Mouse (Mus musculus) frontal cortex, adult (tissue): ENCODE data around the gene Slc40a1.

Source experiments
- ATAC-seq: cut with Nextera tagmentation; 2 replicates; pipeline ENCODE4 v1.9.2; 2017; ENCODE audit warnings: mild to moderate bottlenecking, moderate library complexity, mixed read lengths; ENCODE audit not compliant: low TSS enrichment

Gene Slc40a1

DNA sequence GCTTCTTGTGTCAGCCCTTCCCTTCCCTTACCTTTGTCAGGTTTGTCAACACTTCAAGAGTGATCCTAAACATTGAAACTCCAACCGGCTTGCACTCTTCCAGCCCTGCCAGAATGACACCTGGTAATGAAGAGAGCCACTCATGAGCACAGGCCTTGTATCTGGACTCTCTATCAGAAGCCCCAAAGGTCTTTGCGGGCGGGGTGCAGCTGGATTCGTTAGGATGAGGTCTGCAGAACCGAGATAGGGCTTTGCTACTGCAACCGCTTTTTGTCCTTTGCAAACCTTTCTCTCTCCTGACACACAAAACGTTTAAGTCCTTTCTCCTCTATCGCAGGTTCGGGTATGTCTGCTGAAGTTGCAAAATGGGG, at the start of gene Slc40a1:
TSS of gene Slc40a1 (minus strand) at position 131 of the 371 bp plus-strand sequence.
- no peak for ATAC-seq

DNA sequence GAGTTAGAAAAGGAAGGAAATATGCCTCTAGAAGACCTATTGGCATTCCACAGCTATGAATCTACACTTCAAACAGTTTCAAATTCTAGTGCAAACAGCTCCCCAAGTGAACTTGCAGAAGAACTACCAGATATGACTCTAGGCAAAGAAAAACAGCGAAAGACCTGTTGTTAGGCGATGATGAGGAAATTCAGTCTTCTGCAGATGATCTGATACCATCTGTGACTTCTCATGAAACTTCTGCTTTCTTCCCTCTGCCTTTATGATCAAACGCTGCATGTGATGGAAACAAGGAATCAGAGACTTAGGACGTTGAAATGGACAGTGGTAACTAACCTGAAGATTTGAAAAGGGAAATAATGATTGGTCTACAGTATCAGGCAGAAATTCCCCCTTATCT, 45.0 kb upstream of the Slc40a1 start:
- no peak for ATAC-seq

DNA sequence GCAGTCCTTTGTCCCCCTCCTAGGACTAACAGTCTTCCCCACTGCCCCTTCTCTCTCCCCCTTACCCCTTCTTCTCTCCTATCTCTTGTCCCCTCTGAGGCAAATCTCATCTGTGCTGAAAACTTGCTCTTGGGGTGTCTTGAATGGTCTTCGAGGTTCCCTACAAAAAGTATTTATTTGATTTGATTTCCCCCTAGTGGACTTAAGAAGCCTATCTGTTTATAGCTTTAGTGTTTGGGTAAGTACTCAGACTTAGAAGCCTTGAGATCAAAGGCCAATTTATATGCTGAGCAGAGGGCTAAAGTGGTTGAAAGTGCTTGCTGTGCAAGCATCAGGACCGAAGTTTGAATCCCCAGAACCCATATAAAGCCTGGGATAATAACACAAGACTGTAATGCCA, 22.7 kb upstream of the Slc40a1 start:
- no peak for ATAC-seq

DNA sequence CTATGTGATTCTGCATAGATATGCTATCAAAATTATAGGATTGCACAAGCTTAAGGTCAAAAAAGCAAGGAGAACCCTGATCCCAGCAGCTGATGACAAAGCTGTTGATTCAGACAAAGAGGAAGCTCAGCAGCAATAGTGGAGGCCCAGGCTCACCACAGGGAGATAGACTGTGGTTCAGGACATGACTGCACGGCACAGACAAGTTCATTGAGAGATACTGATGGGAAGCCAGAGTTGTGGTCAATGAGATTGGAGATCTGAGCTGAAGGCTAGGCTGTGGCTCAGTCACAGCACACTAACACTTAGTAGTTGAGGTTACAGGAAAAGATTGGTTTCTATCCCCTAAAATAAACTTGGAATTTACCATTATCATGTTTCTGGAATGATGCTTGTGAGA, 21.5 kb upstream of the Slc40a1 start:
- ATAC-seq = no peak

DNA sequence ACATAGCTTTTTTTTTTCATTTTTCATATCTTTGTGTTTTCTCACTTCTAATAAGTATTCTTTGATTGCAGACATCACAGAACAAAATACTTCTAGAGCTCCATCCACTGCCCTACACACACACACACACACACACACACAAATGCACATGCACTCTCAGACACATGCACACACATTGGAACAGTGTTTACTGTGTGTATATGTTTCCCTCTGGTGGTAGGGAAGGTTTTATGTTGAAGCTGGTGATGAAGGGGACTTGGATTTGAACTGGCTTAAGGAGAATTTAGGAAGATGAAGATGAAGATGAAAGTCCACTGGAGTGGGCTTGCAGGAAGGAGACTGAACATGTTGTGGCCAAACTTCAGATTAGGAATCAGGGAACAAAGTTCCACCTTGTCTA, 4.8 kb upstream of the Slc40a1 start:
- no peak for ATAC-seq

DNA sequence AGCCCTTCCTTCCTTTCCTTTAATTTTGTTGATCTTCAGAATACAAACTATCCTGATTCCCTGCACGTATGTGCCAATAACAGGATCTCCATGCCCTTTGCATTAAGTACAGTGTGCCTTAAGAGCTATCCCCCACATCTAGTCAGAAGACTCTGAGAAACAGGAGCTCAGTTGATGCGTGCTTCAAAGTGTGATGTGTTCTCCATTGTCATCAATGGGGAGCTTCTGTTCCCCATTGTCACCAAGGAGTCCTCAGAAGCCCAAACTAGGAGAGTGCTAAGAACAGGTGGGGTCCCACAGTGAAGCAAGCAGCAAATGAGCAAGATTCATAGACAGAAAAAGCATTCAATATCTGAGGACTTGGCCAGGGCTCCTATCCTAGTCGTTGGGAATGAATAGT, 588 bp upstream of the Slc40a1 start:
- no peak for ATAC-seq

DNA sequence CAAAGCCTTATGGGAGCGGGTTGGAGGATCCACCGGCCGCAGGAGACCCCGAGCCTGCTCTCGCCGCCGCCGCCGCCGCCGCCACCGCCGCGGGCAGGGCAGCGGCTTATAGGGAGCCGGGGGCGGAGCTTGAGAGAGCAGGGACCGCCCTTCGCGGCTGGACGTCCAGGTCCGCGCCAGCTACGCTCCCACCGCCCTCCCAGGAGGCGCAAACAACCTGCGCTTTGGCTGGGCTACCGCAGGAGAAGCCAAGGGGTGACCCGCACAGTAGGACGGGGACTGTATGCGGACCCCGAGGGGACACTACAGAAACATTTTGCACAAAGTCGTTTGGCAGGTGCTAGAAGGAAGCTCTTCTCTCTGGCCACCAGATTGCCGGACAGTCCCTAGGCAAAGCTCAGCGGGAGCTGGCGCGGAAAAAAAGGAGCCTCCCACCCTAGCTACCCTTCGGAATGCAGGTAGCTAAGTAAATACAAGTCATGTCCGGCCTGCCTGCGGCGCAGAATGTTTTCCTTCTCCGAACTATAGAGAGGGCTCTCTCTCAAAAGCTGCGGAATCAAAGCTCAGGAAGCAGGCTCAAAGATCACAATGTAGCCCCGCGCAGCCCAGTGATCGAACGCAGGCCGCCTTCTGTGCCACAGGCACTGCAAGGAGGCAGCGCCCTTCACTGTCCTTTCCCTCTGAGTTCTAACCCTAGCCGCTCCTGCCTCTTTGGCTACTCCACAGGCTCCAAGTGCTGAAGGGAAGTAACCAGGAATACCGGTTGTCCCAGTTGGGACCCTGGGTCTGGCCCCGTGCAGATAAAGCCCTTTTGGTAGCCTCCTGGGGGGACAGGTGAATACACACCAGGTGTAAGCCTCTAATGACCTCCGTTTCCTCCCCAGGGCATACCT, 577 bp downstream of the Slc40a1 start:
- ATAC-seq = peak; percentile 97

DNA sequence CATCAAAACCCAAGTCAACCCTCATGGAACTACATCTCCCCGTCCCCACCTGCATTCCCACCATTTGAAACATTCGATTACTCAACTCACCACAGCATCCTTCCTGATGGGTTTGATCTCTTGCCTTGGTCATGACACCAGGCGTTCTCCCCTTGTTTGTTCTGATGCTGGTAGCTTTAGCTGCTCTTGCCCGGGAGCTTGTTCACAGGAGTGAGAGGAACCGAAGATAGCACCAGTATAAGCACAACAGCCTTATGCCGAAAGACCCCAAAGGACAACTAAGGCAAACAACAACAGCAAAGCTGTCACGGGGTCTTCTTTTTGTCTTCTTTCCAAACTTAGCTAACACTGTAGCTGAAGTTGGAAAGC, 1.2 kb downstream of the Slc40a1 start:
- ATAC-seq = peak; percentile 58

DNA sequence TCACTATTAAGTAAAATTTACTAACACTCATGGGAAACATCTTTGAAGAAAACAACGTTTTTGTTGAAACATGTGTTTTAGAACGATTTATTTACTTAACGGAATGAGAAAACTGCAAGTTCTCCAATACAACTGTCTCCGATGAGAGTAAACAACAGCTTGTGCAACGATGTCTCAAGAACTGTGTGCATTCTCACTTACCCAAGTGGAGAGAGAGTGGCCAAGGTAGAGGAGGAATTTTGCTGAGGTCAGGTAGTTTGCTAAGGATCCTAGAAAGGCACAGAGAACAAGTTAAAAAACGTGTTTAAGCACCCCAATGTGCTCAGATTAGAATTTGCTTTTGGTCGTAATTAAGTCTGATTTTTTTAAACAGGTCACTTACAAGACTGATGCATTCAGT, 1.8 kb downstream of the Slc40a1 start:
- ATAC-seq = no peak

DNA sequence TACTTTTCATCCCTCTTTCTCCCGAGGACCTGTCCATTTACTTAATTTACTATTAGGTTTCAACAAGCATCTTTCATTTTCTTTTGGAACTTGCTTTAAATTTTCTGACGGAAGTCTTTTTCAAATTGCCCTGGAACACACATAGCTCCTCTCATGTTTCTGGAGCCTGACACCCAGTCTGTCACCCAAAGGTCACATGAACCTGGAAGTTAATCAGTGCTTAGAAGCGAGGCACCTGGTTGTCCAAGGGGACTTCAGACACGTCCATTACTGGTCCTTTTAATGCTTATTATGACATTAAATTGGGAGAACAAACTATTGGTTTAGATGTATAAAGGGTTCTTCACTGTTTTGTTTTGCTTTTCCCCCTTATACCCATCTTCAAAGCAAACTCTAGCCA, 3.0 kb downstream of the Slc40a1 start:
- no peak for ATAC-seq

DNA sequence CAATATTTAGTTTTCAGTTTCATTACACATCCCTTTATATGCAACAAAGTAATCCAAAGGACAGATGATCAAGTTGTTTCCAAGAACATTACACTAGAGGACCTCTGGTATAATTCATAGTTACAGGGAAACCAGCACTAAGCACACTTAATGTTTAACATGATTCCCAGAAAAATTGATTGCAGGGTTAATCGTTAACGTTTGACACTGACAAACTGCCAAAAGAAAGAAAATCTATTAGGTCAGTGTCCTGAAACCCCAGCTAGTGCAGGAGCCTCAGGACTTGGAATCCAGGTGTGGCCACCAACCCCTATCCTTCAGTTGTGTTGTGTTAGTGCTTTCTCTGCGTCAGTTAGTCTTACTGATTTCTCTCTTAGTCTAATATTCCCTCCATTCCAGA, 5.6 kb downstream of the Slc40a1 start:
- ATAC-seq = no peak

DNA sequence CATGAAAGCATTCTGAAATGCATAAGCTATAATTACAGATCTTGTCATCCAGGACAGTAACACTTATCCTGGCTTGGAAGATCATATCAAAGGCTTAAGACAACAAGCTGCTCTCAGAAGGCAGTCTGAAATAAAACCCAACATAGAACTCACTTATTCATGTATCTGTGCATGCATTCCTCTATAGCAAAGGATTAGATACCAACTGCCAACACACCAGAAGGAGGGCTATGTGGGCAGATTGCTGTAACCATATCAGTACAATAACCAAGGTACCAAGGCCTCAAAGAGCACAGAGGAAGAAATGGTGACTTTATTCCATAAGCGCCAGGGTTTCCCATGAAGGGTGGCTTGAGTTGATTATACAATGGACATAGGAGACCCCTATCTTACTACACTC, 6.6 kb downstream of the Slc40a1 start:
- peak; percentile 58 for ATAC-seq

DNA sequence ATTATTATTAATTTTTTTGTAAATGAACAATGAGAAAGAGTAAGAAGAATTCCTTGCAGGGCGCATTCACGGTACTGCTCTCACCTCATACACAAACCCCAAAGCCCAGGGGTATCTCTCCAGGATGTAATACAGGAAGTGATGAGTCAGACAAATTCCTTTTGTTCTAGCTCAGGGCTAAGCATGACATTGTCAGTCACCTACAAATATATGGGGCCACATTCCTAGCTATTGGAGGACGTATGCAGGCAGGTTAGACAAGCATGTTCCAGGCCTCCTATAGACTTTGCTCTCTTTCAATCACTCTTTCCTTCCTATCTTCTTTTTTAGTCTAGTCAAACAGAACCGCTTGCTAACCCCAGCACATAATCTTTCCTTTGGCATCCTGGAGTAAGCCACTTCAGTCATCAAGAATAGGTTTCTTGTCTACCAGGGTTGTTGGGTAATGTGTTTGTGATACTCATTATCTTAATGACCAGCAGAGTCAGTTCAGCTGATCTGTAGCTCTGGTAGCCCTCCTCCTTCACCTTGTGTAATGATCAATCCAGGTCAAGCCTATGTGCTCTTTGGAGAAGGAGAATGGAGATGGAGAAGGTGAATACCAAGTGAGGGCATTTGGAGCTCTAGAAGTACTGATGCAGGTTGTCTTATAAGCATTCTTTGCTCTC, 9.1 kb downstream of the Slc40a1 start:
- ATAC-seq = no peak

DNA sequence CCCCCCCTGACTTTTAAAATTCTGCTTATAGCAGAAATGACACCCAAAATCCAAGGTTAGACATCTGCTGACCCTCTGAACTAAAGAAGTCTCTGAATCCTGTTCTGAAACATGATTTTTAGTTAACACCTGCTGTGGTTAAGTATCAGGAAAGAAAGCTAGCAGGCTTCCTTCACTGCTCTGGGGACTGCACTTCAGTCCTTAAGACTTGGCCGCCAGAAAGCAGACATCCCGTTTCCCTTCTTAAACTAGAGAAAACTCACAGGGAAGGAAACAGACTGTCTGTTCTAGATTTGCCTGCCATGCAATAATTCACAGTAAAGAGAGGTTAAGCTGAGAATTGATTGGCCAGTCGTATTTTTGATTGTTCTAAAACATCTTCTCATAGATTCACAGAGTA, 10.1 kb downstream of the Slc40a1 start:
- ATAC-seq = no peak

DNA sequence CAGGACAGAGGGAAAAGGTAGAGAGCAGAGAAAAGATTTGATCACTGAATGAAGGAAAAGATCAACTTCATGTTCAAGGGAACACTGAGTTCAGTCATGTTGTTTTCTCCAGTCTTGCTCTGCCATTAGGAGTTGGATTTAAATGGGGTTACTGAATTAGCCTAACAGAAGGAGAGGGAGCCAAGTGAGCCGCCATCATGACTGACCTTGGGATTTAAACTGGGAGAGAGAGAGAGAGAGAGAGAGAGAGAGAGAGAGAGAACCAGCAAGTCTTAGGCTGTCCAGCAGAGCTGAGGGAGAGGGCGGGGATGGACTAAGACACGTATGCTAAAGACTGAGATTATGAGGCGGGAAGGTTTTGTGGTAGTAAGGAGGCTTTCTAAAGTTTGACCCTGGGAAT, 12.1 kb downstream of the Slc40a1 start:
- no peak for ATAC-seq

DNA sequence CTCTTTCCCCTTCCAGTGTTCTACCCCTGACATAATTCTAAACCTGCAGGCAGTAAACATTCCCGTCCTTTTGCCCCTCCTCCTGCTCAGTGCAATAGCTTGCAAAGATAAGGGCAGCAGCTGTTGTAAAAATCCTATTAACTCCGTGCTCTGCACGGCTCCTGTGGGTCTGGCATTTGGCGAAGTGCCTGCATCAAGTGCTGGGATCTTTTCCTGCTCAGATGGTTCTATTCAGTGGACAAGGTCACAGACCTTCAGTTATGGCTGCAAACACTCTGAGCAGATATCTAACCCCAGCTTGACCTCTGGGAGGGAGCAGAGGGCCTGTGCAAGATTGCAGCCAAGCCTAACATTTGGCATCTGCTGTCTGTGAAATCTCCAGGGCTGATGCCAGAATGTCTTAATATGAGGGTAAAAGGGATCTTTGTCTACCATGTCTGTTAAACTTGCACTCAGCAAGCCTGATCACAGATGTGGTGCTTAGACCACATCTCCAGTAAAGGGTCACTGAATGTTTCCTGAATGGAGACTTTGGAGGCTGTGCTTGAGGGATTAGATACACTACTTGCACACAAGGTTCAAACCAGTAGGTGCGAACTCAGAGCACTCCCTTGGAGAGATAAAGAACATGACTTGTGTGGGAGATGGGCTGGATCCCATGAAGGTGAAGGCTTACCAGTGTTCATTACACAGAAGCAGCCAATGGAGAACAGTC, 21.1 kb downstream of the Slc40a1 start:
- no peak for ATAC-seq

DNA sequence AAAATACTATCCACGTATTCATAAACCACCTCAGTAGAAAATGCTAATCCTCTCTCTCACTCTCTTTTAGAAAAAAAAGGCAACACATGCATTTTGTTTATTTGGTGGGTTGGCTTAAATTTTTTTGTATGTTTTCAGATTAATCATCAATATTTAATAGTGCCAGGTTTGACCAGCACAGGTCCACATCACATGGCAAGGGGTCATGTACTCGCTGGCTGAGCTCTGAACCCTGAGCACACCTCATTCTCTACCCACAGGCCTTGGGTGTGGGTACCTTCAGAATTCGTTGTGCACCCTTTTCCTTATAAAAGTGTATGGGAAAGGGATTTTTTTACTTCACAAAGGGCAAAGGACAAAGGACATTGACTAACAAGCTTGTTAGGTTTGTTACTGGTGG, 22.2 kb downstream of the Slc40a1 start:
- no peak for ATAC-seq

DNA sequence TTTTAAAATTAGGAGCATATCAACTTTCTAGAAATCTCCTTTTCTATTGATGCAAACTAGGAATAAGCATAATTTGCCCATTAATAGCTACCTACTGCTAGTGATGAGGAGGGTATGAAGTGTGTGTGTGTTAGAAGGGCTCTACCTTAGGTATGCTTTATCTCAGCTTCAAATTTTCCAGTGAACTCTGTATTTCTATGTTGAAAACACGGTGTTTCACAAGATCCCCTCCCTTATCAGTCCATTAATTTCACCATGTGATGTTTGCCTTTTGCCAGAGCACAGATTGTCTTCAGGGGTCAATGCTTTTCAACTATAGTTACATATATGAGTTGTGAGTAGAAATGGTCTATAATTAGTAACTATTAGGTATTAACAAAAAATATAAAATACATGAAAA, 28.3 kb downstream of the Slc40a1 start:
- ATAC-seq = no peak

DNA sequence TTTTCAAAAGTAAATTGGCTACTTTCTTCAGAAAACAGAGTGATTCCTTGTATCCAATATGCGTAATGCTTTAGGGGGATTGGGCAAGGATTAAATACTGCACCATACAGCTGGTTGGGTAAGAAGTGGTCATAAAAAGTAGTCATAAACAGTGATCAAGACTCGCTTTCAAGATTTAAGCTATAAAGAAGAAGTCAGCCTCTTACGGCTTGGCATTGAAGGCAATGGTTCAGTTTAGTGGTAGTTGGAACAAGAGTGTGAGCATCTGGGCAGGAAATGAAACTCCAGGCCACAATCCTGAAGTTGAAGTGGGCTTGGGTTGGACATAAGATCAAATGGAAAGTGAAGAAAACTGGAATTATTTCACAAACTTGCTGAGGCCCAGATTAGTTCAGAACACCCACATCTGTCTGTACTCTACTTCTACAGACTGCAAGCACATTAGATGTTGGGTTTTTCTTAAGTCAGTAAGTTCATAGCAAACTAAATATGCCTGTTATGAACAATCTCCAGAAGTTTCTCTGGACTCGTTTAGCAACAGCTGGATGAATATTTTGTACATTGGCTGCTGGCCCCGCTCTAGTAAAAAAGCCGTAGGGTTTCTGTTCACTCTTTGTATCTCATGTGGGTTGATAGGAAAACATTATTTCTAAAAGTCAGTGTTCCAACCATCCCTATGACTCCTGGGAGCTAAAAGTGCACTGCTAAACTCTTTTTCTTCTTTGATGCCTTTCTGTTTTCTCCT, 32.0 kb downstream of the Slc40a1 start:
- no peak for ATAC-seq

DNA sequence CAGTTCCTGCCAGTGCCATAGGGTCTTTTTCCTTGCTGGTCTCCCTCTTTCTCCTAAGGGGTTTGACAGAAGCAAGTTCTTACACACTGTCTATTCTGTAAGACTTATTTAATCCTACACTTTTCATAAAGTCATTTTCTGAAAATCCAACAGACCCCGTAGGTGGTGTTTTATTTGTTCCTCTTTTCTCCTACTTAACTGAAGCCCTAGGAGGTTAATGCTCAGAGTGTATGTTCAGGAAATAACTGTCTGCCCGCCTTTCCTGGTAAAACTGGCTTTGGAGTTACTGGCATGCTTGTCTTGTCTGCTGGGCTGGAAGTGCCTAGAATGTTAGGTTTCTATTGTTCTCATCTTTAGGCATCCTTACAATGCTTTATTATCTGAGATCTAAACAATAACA, 34.3 kb downstream of the Slc40a1 start:
- no peak for ATAC-seq

DNA sequence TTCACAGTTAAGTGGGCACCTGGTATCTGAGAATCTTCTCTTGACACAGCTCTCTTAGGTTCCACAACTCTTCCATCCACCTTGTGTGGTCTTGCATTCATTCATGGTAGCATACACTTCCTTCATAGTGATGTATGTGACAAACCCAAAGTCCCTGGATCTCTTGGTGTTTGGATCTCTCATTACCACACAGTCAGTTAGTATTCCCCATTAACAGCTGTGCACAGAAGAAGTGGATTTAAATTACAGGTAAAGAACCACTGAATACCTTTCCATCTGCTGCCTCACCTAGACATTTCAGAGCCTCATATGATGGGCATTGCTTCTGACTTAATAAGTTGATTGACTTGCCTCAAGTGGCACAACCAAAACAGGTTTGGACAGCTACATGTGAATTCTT, 36.1 kb downstream of the Slc40a1 start, which contains the start of gene Gm5269:
TSS of gene Gm5269 (minus strand) at position 101 of the 400 bp plus-strand sequence.
- ATAC-seq = no peak

DNA sequence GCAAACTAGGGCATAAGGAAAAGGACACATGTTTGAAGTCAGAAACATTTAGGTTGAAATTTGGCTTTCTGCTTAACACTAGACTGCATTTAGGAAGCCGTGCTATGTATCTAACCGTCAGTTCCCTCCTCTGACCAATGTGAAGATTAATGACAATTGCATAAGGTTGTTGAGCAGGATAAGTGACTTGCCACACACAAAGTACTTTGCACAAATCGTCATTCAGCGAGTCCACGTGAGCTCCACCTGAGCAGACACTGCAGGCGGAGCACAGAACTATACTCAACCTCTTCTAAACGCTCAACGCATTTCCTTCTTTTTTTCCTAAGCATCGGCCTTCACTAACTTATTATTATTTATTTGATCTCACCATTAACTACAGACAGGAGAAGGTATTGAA, 39.5 kb downstream of the Slc40a1 start:
- ATAC-seq = no peak
